Mouse (Mus musculus): ENCODE measurements at regions not wholly inside any gene's neighbourhood (a gene's known extent, or its start where the extent isn't known, plus 50 kb on each side); places are given as distances from the start of the nearest gene placed in this dataset.

GRCm38 (mm10) chr16:49278478-49278877 is 221.2 kb downstream of the Myh15 start:
- DNase-seq (ENCODE audit: low spot score): peak; percentile 35

GRCm38 (mm10) chr16:49288096-49288714 is 230.9 kb downstream of the Myh15 start:
- no peak for DNase-seq (ENCODE audit: low spot score)

GRCm38 (mm10) chr16:49289200-49290079 is 232.2 kb downstream of the Myh15 start:
- DNase-seq (ENCODE audit: low spot score): no peak

- no peak for DNase-seq (ENCODE audit: low spot score)
Measured at GRCm38 (mm10) chr16:49303612-49304307, 246.5 kb downstream of the Myh15 start.

GRCm38 (mm10) chr16:49304354-49304753 is 247.1 kb downstream of the Myh15 start:
- DNase-seq (ENCODE audit: low spot score): no peak

GRCm38 (mm10) chr16:49317061-49317460 is 259.8 kb downstream of the Myh15 start:
- no peak for DNase-seq (ENCODE audit: low spot score)

- DNase-seq (ENCODE audit: low spot score): no peak
Measured at GRCm38 (mm10) chr16:49319047-49319678, 261.9 kb downstream of the Myh15 start.

- DNase-seq (ENCODE audit: low spot score): no peak
Measured at GRCm38 (mm10) chr16:49319774-49320173, 262.5 kb downstream of the Myh15 start.

GRCm38 (mm10) chr16:49321951-49322350 is 264.7 kb downstream of the Myh15 start:
- no peak for DNase-seq (ENCODE audit: low spot score)

GRCm38 (mm10) chr16:49330725-49331386 is 273.6 kb downstream of the Myh15 start:
- no peak for DNase-seq (ENCODE audit: low spot score)

GRCm38 (mm10) chr16:49332107-49332722 is 274.9 kb downstream of the Myh15 start:
- no peak for DNase-seq (ENCODE audit: low spot score)

GRCm38 (mm10) chr16:49335916-49336315 is 278.6 kb downstream of the Myh15 start:
- no peak for DNase-seq (ENCODE audit: low spot score)

GRCm38 (mm10) chr16:49337948-49338347 is 280.7 kb downstream of the Myh15 start:
- DNase-seq (ENCODE audit: low spot score): no peak

- DNase-seq (ENCODE audit: low spot score): no peak
Measured at GRCm38 (mm10) chr16:49358404-49358803, 301.1 kb downstream of the Myh15 start.

- DNase-seq (ENCODE audit: low spot score): no peak
Measured at GRCm38 (mm10) chr16:49361731-49362130, 304.4 kb downstream of the Myh15 start.

- DNase-seq (ENCODE audit: low spot score): no peak
Measured at GRCm38 (mm10) chr16:49369450-49369849, 312.2 kb downstream of the Myh15 start.

- DNase-seq (ENCODE audit: low spot score): no peak
Measured at GRCm38 (mm10) chr16:49375108-49375507, 317.8 kb downstream of the Myh15 start.

- no peak for DNase-seq (ENCODE audit: low spot score)
Measured at GRCm38 (mm10) chr16:49378917-49379473, 320.0 kb upstream of the Ift57 start.

GRCm38 (mm10) chr16:49388135-49388534 is 310.9 kb upstream of the Ift57 start:
- no peak for DNase-seq (ENCODE audit: low spot score)

- peak; percentile 32 for DNase-seq (ENCODE audit: low spot score)
Measured at GRCm38 (mm10) chr16:49407956-49408795, 290.9 kb upstream of the Ift57 start.
